Mouse (Mus musculus) thymus, postnatal 36 days (tissue): ENCODE measurements around the gene Ubr4.
"Not testable (repeated sequence)": the region's sequence is repeated elsewhere in the genome, so short reads cannot be mapped to it uniquely, and the experiment has no call there.

Source experiments
- DNase-seq, 2 experiments: peaks; one replicate each; pipeline ENCODE4 v3.0.0; 2022; ENCODE audit warnings: mixed read lengths in 2 of 2

Gene Ubr4

GRCm38 (mm10) chr4:139488325-139488724 lies 135.9 kb downstream of the Ubr4 start:
- no peak for DNase-seq

GRCm38 (mm10) chr4:139489946-139490345 lies 137.5 kb downstream of the Ubr4 start:
- DNase-seq: no peak

- no peak for DNase-seq
These were observed 138.1 kb downstream of the Ubr4 start for GRCm38 (mm10) chr4:139490413-139491055.

- no peak for DNase-seq
These were observed 139.2 kb downstream of the Ubr4 start for GRCm38 (mm10) chr4:139491541-139492170.

GRCm38 (mm10) chr4:139492258-139492833 lies 139.9 kb downstream of the Ubr4 start:
- DNase-seq: no peak

GRCm38 (mm10) chr4:139493227-139494025 lies 141.0 kb downstream of the Ubr4 start:
- DNase-seq: no peak

GRCm38 (mm10) chr4:139500814-139501213 lies 148.4 kb downstream of the Ubr4 start:
- no peak for DNase-seq

- DNase-seq: no peak
These were observed 149.3 kb downstream of the Ubr4 start for GRCm38 (mm10) chr4:139501702-139502101.

- no peak for DNase-seq
These were observed 151.5 kb downstream of the Ubr4 start for GRCm38 (mm10) chr4:139503919-139504318.

- no peak for DNase-seq
These were observed 153.3 kb downstream of the Ubr4 start for GRCm38 (mm10) chr4:139505716-139506115.

GRCm38 (mm10) chr4:139506727-139507126 lies 154.3 kb downstream of the Ubr4 start:
- DNase-seq: no peak

GRCm38 (mm10) chr4:139509069-139509468 lies 156.7 kb downstream of the Ubr4 start:
- no peak for DNase-seq

- DNase-seq: no peak
These were observed 159.1 kb downstream of the Ubr4 start for GRCm38 (mm10) chr4:139511557-139511956.

GRCm38 (mm10) chr4:139512985-139513384 lies 160.6 kb downstream of the Ubr4 start:
- DNase-seq: no peak

GRCm38 (mm10) chr4:139519221-139519620 lies 166.8 kb downstream of the Ubr4 start:
- DNase-seq: no peak

- no peak for DNase-seq
These were observed 169.5 kb downstream of the Ubr4 start for GRCm38 (mm10) chr4:139521926-139522325.

GRCm38 (mm10) chr4:139526475-139526874 lies 174.1 kb downstream of the Ubr4 start:
- DNase-seq: no peak

- DNase-seq: not testable (repeated sequence)
These were observed 177.8 kb downstream of the Ubr4 start, which contains the start of gene Iffo2 for GRCm38 (mm10) chr4:139530248-139530647. Gene Iffo2 (plus strand): TSS chr4:139530548.

- no peak for DNase-seq
These were observed 179.7 kb downstream of the Ubr4 start for GRCm38 (mm10) chr4:139532081-139532480.

- no peak for DNase-seq
These were observed 182.8 kb downstream of the Ubr4 start for GRCm38 (mm10) chr4:139535127-139535695.

- no peak for DNase-seq
These were observed 183.3 kb downstream of the Ubr4 start for GRCm38 (mm10) chr4:139535719-139536118.

- DNase-seq: no peak
These were observed 184.3 kb downstream of the Ubr4 start for GRCm38 (mm10) chr4:139536706-139537105.
